Mouse (Mus musculus) hindbrain, embryonic 15.5 days (tissue): ENCODE data around the gene Paxbp1. TPM values are rescaled to one million over a fixed set of nuclear protein-coding genes. Genes with fewer than 3 reads are reported as not detected.

Source experiments
- ATAC-seq: fragments of 200-750 bp; cut with Nextera tagmentation; 2 replicates; pipeline ENCODE4 v1.8.0; 2017; ENCODE audit warnings: low read depth, moderate number of reproducible peaks, moderate TSS enrichment; ENCODE audit not compliant: low FRiP score
- H3K27ac ChIP-seq: fragments of 300-500 bp; sonication (generic); replicated peaks from 2 replicates; pipeline ENCODE4 v1.5.1; 2015; ENCODE audit warnings: mild to moderate bottlenecking, inconsistent platforms
- H3K27me3 ChIP-seq: fragments of 300-500 bp; sonication (generic); 2 replicates; pipeline ENCODE4 v1.6.1; 2015; ENCODE audit warnings: control low read depth, inconsistent platforms
- H3K36me3 ChIP-seq: fragments of 300-500 bp; sonication (generic); 2 replicates; pipeline ENCODE4 v1.6.1; 2015; ENCODE audit warnings: control low read depth, inconsistent platforms
- H3K4me1 ChIP-seq: fragments of 300-500 bp; sonication (generic); replicated peaks from 2 replicates; pipeline ENCODE4 v1.6.1; 2015; ENCODE audit warnings: control low read depth, inconsistent platforms
- H3K4me2 ChIP-seq: fragments of 300-500 bp; sonication (generic); 2 replicates; pipeline ENCODE4 v1.6.1; 2015; ENCODE audit warnings: moderate library complexity, mild to moderate bottlenecking, inconsistent platforms
- H3K4me3 ChIP-seq: fragments of 300-500 bp; sonication (generic); 2 replicates; pipeline ENCODE4 v1.5.1; 2015; ENCODE audit warnings: mild to moderate bottlenecking, inconsistent platforms
- H3K9ac ChIP-seq: fragments of 300-500 bp; sonication (generic); 2 replicates; pipeline ENCODE4 v1.6.1; 2015; ENCODE audit warnings: inconsistent platforms
- H3K9me3 ChIP-seq: fragments of 300-500 bp; sonication (generic); 2 replicates; pipeline ENCODE4 v1.6.1; 2016; ENCODE audit warnings: control low read depth, inconsistent platforms
- WGBS: fragments of 180-500 bp; shearing (Covaris S2); methylation state at CpG from one replicate; pipeline ENCODE4 v1.1.7; 2015; 5-methylcytosine and 5-hydroxymethylcytosine counted together
- polyA plus RNA-seq: library from polyadenylated mRNA; unstranded; fragments of >200 nt; fragmentation: Nextera tagmentation; extraction: Ambion mirVana; gene quantifications from 2 replicates; pipeline ENCODE4 v1.2.1, GENCODE M21; 2015

Gene Paxbp1
- polyA plus RNA-seq, 1 experiment from 2014 or later: 61.2 TPM

- Histone ChIP-seq H3K4me2 (peak overlapping the region; percentile 25), H3K4me1 (peaks cover 8% of the 10 kb centered on the region), H3K36me3 (no peaks in the 10 kb centered on the region), H3K4me3 (peak overlapping the region; percentile 3; the same call in 1 of the 2 replicates), H3K9ac (no peak overlapping the region), H3K9me3 (no peaks in the 10 kb centered on the region), H3K27ac (no peak overlapping the region), H3K27me3 (0 out of 2 replicates have a peak, but pooled peaks cover 3% of the 10 kb centered on the region)
- 22% methylated on average over 12 of the region's 12 CpGs for WGBS
- ATAC-seq: no peak
Observed at GRCm38 (mm10) chr16:91068969-91069368, 24.6 kb upstream of the Paxbp1 start.

- Histone ChIP-seq H3K4me3 (no peak overlapping the region), H3K9me3 (no peaks in the 10 kb centered on the region), H3K36me3 (no peaks in the 10 kb centered on the region), H3K9ac (no peak overlapping the region), H3K4me2 (no peak overlapping the region), H3K27me3 (0 out of 2 replicates have a peak, but pooled peaks cover 3% of the 10 kb centered on the region), H3K4me1 (peaks cover 8% of the 10 kb centered on the region), H3K27ac (no peak overlapping the region)
- no peak for ATAC-seq
- WGBS: 98% methylated on average over 1 of the region's 1 CpGs
Observed at GRCm38 (mm10) chr16:91067122-91067521, 22.8 kb upstream of the Paxbp1 start.

GRCm38 (mm10) chr16:91064583-91065365 is 20.4 kb upstream of the Paxbp1 start:
- peaks cover 8% of the 10 kb centered on the region for H3K4me1 ChIP-seq
- H3K9me3 ChIP-seq: no peaks in the 10 kb centered on the region
- H3K36me3 ChIP-seq: no peaks in the 10 kb centered on the region
- no peak overlapping the region for H3K4me3 ChIP-seq
- H3K27me3 ChIP-seq: no peaks in the 10 kb centered on the region
- no peak overlapping the region for H3K9ac ChIP-seq
- WGBS: 87% methylated on average over 12 of the region's 12 CpGs
- H3K4me2 ChIP-seq: no peak overlapping the region
- no peak for ATAC-seq
- H3K27ac ChIP-seq: no peak overlapping the region

DNA sequence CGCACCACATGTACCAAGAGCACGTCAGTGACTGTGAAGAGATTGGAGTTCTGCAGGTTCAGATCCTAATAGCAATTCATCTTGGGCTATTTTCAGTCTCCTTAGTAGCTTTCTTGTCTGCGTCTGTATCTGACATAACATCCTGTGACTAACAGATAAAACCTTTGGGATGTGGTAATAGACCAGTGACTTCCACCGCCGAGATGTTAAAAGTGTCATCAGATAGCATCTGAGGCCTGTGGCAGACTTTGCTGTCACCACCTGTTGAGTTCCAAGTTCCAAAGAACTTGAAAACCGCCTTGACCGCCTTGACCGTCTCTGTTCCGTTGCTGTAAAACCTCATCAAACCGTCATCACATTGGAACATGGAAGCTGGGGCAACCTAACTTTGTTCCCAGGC is 19.4 kb upstream of the Paxbp1 start:
- no peak for ATAC-seq
- Histone ChIP-seq H3K4me3 (no peak overlapping the region), H3K9me3 (no peaks in the 10 kb centered on the region), H3K36me3 (no peaks in the 10 kb centered on the region), H3K27me3 (no peaks in the 10 kb centered on the region), H3K4me2 (no peak overlapping the region), H3K4me1 (peaks cover 4% of the 10 kb centered on the region), H3K9ac (no peak overlapping the region), H3K27ac (no peak overlapping the region)
- 95% methylated on average over 10 of the region's 10 CpGs for WGBS

GRCm38 (mm10) chr16:91061531-91062318 is 17.4 kb upstream of the Paxbp1 start:
- Histone ChIP-seq H3K9ac (no peak overlapping the region), H3K4me3 (no peak overlapping the region), H3K36me3 (no peaks in the 10 kb centered on the region), H3K9me3 (no peaks in the 10 kb centered on the region), H3K4me1 (no peaks in the 10 kb centered on the region), H3K4me2 (no peak overlapping the region), H3K27me3 (0 out of 2 replicates have a peak, but pooled peaks cover 2% of the 10 kb centered on the region), H3K27ac (no peak overlapping the region)
- WGBS: 89% methylated on average over 13 of the region's 13 CpGs
- ATAC-seq: no peak

DNA sequence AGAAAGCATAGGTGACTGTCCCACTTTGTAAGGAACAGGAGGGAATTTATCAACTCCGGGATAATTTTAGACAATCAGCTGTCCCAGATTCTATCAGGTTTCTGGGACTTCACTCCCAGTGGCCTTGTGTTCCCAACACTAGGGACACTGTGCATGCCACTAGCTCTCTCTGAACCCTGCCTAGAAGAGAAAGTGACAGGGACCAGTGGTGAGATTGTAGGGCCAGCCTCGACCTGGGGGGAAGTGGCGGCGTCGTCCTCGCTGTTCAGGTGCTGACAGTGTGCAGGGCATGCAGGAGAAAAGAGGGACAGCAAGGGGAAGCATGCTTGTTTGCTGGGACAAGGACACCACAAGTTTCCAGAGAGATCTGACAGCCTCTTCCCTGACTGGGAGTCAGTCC is 13.4 kb upstream of the Paxbp1 start:
- Histone ChIP-seq H3K9me3 (no peaks in the 10 kb centered on the region), H3K27ac (no peak overlapping the region), H3K27me3 (0 out of 2 replicates have a peak, but pooled peaks cover 2% of the 10 kb centered on the region), H3K9ac (no peak overlapping the region), H3K36me3 (no peaks in the 10 kb centered on the region), H3K4me3 (no peak overlapping the region), H3K4me1 (no peaks in the 10 kb centered on the region), H3K4me2 (no peak overlapping the region)
- ATAC-seq: no peak
- 73% methylated on average over 6 of the region's 6 CpGs for WGBS

- H3K9ac ChIP-seq: no peak overlapping the region
- no peaks in the 10 kb centered on the region for H3K36me3 ChIP-seq
- no peak overlapping the region for H3K4me2 ChIP-seq
- H3K4me1 ChIP-seq: no peaks in the 10 kb centered on the region
- no peak for ATAC-seq
- no peak overlapping the region for H3K27ac ChIP-seq
- H3K27me3 ChIP-seq: 0 out of 2 replicates have a peak, but pooled peaks cover 2% of the 10 kb centered on the region
- no peak overlapping the region for H3K4me3 ChIP-seq
- no peaks in the 10 kb centered on the region for H3K9me3 ChIP-seq
- 93% methylated on average over 4 of the region's 4 CpGs for WGBS
Observed at GRCm38 (mm10) chr16:91057261-91057660, 12.9 kb upstream of the Paxbp1 start.

- ATAC-seq: no peak
- 0 out of 2 replicates have a peak, but pooled peaks cover 2% of the 10 kb centered on the region for H3K27me3 ChIP-seq
- 61% methylated on average over 16 of the region's 16 CpGs for WGBS
- no peaks in the 10 kb centered on the region for H3K4me1 ChIP-seq
- no peak overlapping the region for H3K27ac ChIP-seq
- no peak overlapping the region for H3K4me2 ChIP-seq
- no peak overlapping the region for H3K4me3 ChIP-seq
- no peaks in the 10 kb centered on the region for H3K36me3 ChIP-seq
- H3K9ac ChIP-seq: no peak overlapping the region
- no peaks in the 10 kb centered on the region for H3K9me3 ChIP-seq
Observed at GRCm38 (mm10) chr16:91056043-91056821, 11.9 kb upstream of the Paxbp1 start.

DNA sequence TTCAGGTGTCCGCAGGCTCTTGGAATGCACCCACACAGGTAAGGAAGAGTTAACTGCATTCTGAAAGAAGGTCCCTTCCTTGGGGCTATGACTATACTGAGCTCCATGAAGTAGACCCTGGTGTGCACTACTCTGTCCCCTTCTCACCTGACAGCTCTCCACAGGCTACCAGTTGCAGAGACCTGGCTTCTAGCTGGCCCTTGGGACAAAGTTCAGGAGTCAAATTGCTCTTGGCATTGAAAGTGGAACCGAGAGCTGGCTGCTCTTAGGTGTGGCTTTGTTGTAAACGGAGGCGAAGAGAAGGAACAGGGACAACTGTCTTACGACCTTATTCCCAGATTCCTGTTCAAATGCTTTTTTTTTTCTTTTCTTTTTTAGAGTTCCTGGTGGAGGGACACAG is 10.8 kb upstream of the Paxbp1 start:
- WGBS: 87% methylated on average over 5 of the region's 5 CpGs

GRCm38 (mm10) chr16:91053599-91053998 is 9.3 kb upstream of the Paxbp1 start:
- no peak overlapping the region for H3K4me3 ChIP-seq
- H3K9ac ChIP-seq: no peak overlapping the region
- H3K27me3 ChIP-seq: 0 out of 2 replicates have a peak, but pooled peaks cover 2% of the 10 kb centered on the region
- WGBS: 51% methylated on average over 8 of the region's 8 CpGs
- no peak overlapping the region for H3K4me2 ChIP-seq
- no peaks in the 10 kb centered on the region for H3K4me1 ChIP-seq
- ATAC-seq: no peak
- no peak overlapping the region for H3K27ac ChIP-seq
- H3K9me3 ChIP-seq: no peaks in the 10 kb centered on the region
- no peaks in the 10 kb centered on the region for H3K36me3 ChIP-seq

More for the DNA sequence above, 10.8 kb upstream of the Paxbp1 start:
- no peak for ATAC-seq
- H3K4me3 ChIP-seq: no peak overlapping the region
- H3K9me3 ChIP-seq: no peaks in the 10 kb centered on the region
- H3K27ac ChIP-seq: no peak overlapping the region
- H3K36me3 ChIP-seq: no peaks in the 10 kb centered on the region
- no peak overlapping the region for H3K9ac ChIP-seq
- H3K4me2 ChIP-seq: no peak overlapping the region
- 0 out of 2 replicates have a peak, but pooled peaks cover 2% of the 10 kb centered on the region for H3K27me3 ChIP-seq
- no peaks in the 10 kb centered on the region for H3K4me1 ChIP-seq

- no peak for ATAC-seq
- peak overlapping the region; percentile 87; the same call in 1 of the 2 replicates for H3K4me3 ChIP-seq
Observed at GRCm38 (mm10) chr16:91045511-91045910, 1.2 kb upstream of the Paxbp1 start.

More at GRCm38 (mm10) chr16:91045511-91045910, 1.2 kb upstream of the Paxbp1 start:
- WGBS: 61% methylated on average over 8 of the region's 8 CpGs
- no peak overlapping the region for H3K4me2 ChIP-seq
- no peak overlapping the region for H3K9ac ChIP-seq
- H3K4me1 ChIP-seq: peaks cover 32% of the 10 kb centered on the region
- H3K27me3 ChIP-seq: peaks cover 2% of the 10 kb centered on the region; the same call in 1 of the 2 replicates
- H3K9me3 ChIP-seq: no peaks in the 10 kb centered on the region
- H3K36me3 ChIP-seq: 0 out of 2 replicates have a peak, but pooled peaks cover 10% of the 10 kb centered on the region
- no peak overlapping the region for H3K27ac ChIP-seq
